Mouse (Mus musculus): ENCODE results near the gene Tfec. TPM values are rescaled to one million over a fixed set of nuclear protein-coding genes. Genes with fewer than 3 reads are reported as not detected.

The Tfec gene
- polyA plus RNA-seq, 1 experiment = not detected

GRCm38 (mm10) chr6:16794036-16794435, 104.2 kb downstream of the Tfec start:
- Histone ChIP-seq H3K4me1 (ENCODE audit: control insufficient read depth, insufficient read depth, low read length) (no peaks in the 10 kb centered on the region), H3K36me3 (ENCODE audit: control insufficient read depth, insufficient read depth, low read length) (no peaks in the 10 kb centered on the region), H3K27me3 (ENCODE audit: control insufficient read depth, insufficient read depth, low read length) (no peaks in the 10 kb centered on the region), H3K4me3 (ENCODE audit: control insufficient read depth, low read depth, low read length) (no peak overlapping the region), H3K27ac (ENCODE audit: control insufficient read depth, insufficient read depth, low read depth, low read length) (no peak overlapping the region)
- no peak for TF ChIP-seq POLR2A (IDR thresholded peaks at IDR 0.05; ENCODE audit: control insufficient read depth, low read depth, low read length)
- no peak for TF ChIP-seq CTCF (IDR thresholded peaks at IDR 0.05; ENCODE audit: control insufficient read depth, insufficient read depth, insufficient replicate concordance, low read depth, low read length)

- Histone ChIP-seq H3K27ac (ENCODE audit: control insufficient read depth, insufficient read depth, low read depth, low read length) (no peak overlapping the region), H3K4me3 (ENCODE audit: control insufficient read depth, low read depth, low read length) (no peak overlapping the region), H3K4me1 (ENCODE audit: control insufficient read depth, insufficient read depth, low read length) (no peaks in the 10 kb centered on the region), H3K27me3 (ENCODE audit: control insufficient read depth, insufficient read depth, low read length) (no peaks in the 10 kb centered on the region), H3K36me3 (ENCODE audit: control insufficient read depth, insufficient read depth, low read length) (no peaks in the 10 kb centered on the region)
- no peak for TF ChIP-seq CTCF (IDR thresholded peaks at IDR 0.05; ENCODE audit: control insufficient read depth, insufficient read depth, insufficient replicate concordance, low read depth, low read length)
- no peak for TF ChIP-seq POLR2A (IDR thresholded peaks at IDR 0.05; ENCODE audit: control insufficient read depth, low read depth, low read length)
These were observed 113.1 kb downstream of the Tfec start for GRCm38 (mm10) chr6:16785166-16785565.

Other genes with a start within 250 kb of the Tfec start
- gene Tes, start 166.7 kb upstream of the Tfec start, polyA plus RNA-seq (2012; rRNA removed) = 59.7 and 60.4 TPM in 2 replicates